Mouse (Mus musculus): ENCODE measurements around the gene Sohlh1. TPM values are rescaled to one million over a fixed set of nuclear protein-coding genes. Genes with fewer than 3 reads are reported as not detected.

The Sohlh1 gene
- polyA plus RNA-seq (2014; fragmentation: Illumina TruSeq; extraction: RNeasy Lipid Tissue Mini Kit (QIAGEN cat#74804); ENCODE audit: insufficient read depth, low read depth, low replicate concordance): not detected

DNA sequence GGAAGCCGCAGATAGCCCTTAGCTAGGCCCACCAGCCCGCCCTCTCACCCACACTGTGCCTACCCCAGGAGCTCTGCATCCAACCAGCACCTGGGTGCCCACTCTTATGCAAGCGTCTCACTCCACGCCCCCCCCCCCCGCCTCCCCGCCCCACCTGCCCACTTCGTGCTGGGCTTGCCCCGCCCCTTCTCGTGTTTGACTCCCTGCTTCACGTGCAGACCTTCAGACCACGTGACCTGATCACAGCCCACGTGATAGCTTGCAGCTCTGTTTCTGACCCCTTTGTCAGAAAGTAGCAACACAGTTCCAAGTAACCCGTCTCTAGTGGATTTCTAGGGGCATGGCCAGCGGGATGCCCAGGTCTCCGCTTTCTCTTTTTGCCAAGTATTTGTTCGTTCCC lies at the start of gene Sohlh1:
Gene Sohlh1 (minus strand): TSS at position 23 of the 400 bp plus-strand sequence.

GRCm38 (mm10) chr2:25863337-25864131 lies 16.5 kb upstream of the Sohlh1 start, which contains the start of gene Kcnt1:
Kcnt1 (plus strand) TSS chr2:25863734.

DNA sequence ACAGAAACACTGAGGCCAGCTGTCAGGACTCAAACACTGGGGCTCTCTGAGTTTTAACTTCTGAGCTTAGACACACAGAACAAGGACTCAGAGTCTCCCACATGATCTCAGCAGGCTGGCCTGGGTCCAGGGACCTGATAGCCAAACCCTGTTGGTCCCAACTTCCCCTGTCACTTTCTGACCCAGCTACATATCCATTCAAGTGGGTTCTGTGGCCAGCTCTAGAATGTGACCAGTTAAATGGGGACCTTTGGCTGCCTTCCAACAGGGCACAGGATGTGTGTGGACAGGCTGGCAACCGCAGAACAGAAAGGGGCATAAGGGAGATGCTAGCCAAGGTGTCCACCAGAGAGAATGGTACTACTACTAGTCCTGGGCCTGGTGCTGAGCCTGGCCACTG lies 24.2 kb downstream of the Sohlh1 start, which contains the start of gene Lcn9:
Gene Lcn9 (plus strand): TSS at position 348 of the 400 bp plus-strand sequence.

DNA sequence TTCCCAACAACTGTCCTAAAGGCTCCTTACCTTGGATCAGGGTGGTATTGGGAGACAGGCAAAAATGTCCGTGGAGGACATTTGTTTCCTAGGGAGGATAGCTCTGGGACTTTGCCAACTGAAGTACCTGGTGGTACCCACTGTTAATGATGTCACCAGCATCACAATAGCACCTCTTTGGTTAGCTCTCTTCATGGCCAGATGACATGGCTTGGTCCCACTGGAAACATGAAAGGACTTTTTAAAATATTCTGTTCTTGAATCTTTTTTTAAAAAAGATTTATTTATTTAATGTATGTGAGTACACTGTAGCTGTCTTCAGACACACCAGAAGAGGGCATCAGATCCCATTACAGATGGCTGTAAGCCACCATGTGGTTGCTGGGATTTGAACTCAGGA lies 31.3 kb downstream of the Sohlh1 start, which contains the start of gene Glt6d1:
Gene Glt6d1 (minus strand): TSS at position 101 of the 400 bp plus-strand sequence.

Other genes starting within 250 kb of the Sohlh1 start
- 25.9 TPM for gene Rabl6, start 238.7 kb downstream of the Sohlh1 start, polyA plus RNA-seq (2014; fragmentation: Illumina TruSeq; extraction: RNeasy Lipid Tissue Mini Kit (QIAGEN cat#74804); ENCODE audit: insufficient read depth, low read depth, low replicate concordance)
- not detected for gene Ccdc183, start 229.6 kb downstream of the Sohlh1 start, polyA plus RNA-seq (2014; fragmentation: Illumina TruSeq; extraction: RNeasy Lipid Tissue Mini Kit (QIAGEN cat#74804); ENCODE audit: insufficient read depth, low read depth, low replicate concordance)
- gene Tmem141, start 225.2 kb downstream of the Sohlh1 start, polyA plus RNA-seq (2014; fragmentation: Illumina TruSeq; extraction: RNeasy Lipid Tissue Mini Kit (QIAGEN cat#74804); ENCODE audit: insufficient read depth, low read depth, low replicate concordance): 21.1 TPM
- gene Fcna, start 219.2 kb downstream of the Sohlh1 start, polyA plus RNA-seq (2014; fragmentation: Illumina TruSeq; extraction: RNeasy Lipid Tissue Mini Kit (QIAGEN cat#74804); ENCODE audit: insufficient read depth, low read depth, low replicate concordance): 23.9 TPM
- gene Lcn8, start 194.1 kb downstream of the Sohlh1 start, polyA plus RNA-seq (2014; fragmentation: Illumina TruSeq; extraction: RNeasy Lipid Tissue Mini Kit (QIAGEN cat#74804); ENCODE audit: insufficient read depth, low read depth, low replicate concordance): not detected
- gene Lcn5, start 189.3 kb downstream of the Sohlh1 start, polyA plus RNA-seq (2014; fragmentation: Illumina TruSeq; extraction: RNeasy Lipid Tissue Mini Kit (QIAGEN cat#74804); ENCODE audit: insufficient read depth, low read depth, low replicate concordance): not detected
- gene Lcn6, start 170.5 kb downstream of the Sohlh1 start, polyA plus RNA-seq (2014; fragmentation: Illumina TruSeq; extraction: RNeasy Lipid Tissue Mini Kit (QIAGEN cat#74804); ENCODE audit: insufficient read depth, low read depth, low replicate concordance): not detected
- not detected for gene Lcn10, start 164.5 kb downstream of the Sohlh1 start, polyA plus RNA-seq (2014; fragmentation: Illumina TruSeq; extraction: RNeasy Lipid Tissue Mini Kit (QIAGEN cat#74804); ENCODE audit: insufficient read depth, low read depth, low replicate concordance)
- not detected for gene Obp2a, start 147.2 kb downstream of the Sohlh1 start, polyA plus RNA-seq (2014; fragmentation: Illumina TruSeq; extraction: RNeasy Lipid Tissue Mini Kit (QIAGEN cat#74804); ENCODE audit: insufficient read depth, low read depth, low replicate concordance)
- gene Bmyc, start 140.5 kb downstream of the Sohlh1 start, polyA plus RNA-seq (2014; fragmentation: Illumina TruSeq; extraction: RNeasy Lipid Tissue Mini Kit (QIAGEN cat#74804); ENCODE audit: insufficient read depth, low read depth, low replicate concordance): 21.5 TPM
- not detected for gene Obp2b, start 110.2 kb downstream of the Sohlh1 start, polyA plus RNA-seq (2014; fragmentation: Illumina TruSeq; extraction: RNeasy Lipid Tissue Mini Kit (QIAGEN cat#74804); ENCODE audit: insufficient read depth, low read depth, low replicate concordance)
- not detected for gene Lcn3, start 81.7 kb downstream of the Sohlh1 start, polyA plus RNA-seq (2014; fragmentation: Illumina TruSeq; extraction: RNeasy Lipid Tissue Mini Kit (QIAGEN cat#74804); ENCODE audit: insufficient read depth, low read depth, low replicate concordance)
- not detected for gene Lcn11, start 70.2 kb downstream of the Sohlh1 start, polyA plus RNA-seq (2014; fragmentation: Illumina TruSeq; extraction: RNeasy Lipid Tissue Mini Kit (QIAGEN cat#74804); ENCODE audit: insufficient read depth, low read depth, low replicate concordance)
- not detected for gene Gm13539, start 65.0 kb downstream of the Sohlh1 start, polyA plus RNA-seq (2014; fragmentation: Illumina TruSeq; extraction: RNeasy Lipid Tissue Mini Kit (QIAGEN cat#74804); ENCODE audit: insufficient read depth, low read depth, low replicate concordance)
- gene Glt6d1, start 31.4 kb downstream of the Sohlh1 start, polyA plus RNA-seq (2014; fragmentation: Illumina TruSeq; extraction: RNeasy Lipid Tissue Mini Kit (QIAGEN cat#74804); ENCODE audit: insufficient read depth, low read depth, low replicate concordance): not detected
- gene Lcn9, start 24.1 kb downstream of the Sohlh1 start, polyA plus RNA-seq (2014; fragmentation: Illumina TruSeq; extraction: RNeasy Lipid Tissue Mini Kit (QIAGEN cat#74804); ENCODE audit: insufficient read depth, low read depth, low replicate concordance): not detected
- gene Kcnt1, start 16.5 kb upstream of the Sohlh1 start, polyA plus RNA-seq (2014; fragmentation: Illumina TruSeq; extraction: RNeasy Lipid Tissue Mini Kit (QIAGEN cat#74804); ENCODE audit: insufficient read depth, low read depth, low replicate concordance): not detected
- gene Camsap1, start 136.0 kb upstream of the Sohlh1 start, polyA plus RNA-seq (2014; fragmentation: Illumina TruSeq; extraction: RNeasy Lipid Tissue Mini Kit (QIAGEN cat#74804); ENCODE audit: insufficient read depth, low read depth, low replicate concordance): 3.3 TPM
- gene Ubac1, start 174.5 kb upstream of the Sohlh1 start, polyA plus RNA-seq (2014; fragmentation: Illumina TruSeq; extraction: RNeasy Lipid Tissue Mini Kit (QIAGEN cat#74804); ENCODE audit: insufficient read depth, low read depth, low replicate concordance): 28.3 TPM

Data from lung, adult 10 weeks (tissue).